Mouse (Mus musculus) ES-E14 (cell line): ENCODE data around the gene Mef2c. TPM values are rescaled to one million over a fixed set of nuclear protein-coding genes. Genes with fewer than 3 reads are reported as not detected.

ENCODE experiments used
- DNase-seq: peaks from one replicate; pipeline ENCODE4 v3.0.0-alpha.2; 2013; ENCODE audit warnings: low read depth, low spot score
- H3K27ac ChIP-seq: 2 replicates; pipeline ENCODE4 v1.5.1; 2012; ENCODE audit warnings: low read depth, mild to moderate bottlenecking, low read length, moderate library complexity, mixed read lengths; ENCODE audit not compliant: poor library complexity, insufficient read depth, severe bottlenecking
- H3K36me3 ChIP-seq: 2 replicates; pipeline ENCODE4 v1.6.1; 2012; ENCODE audit warnings: mild to moderate bottlenecking, low read length, moderate library complexity, mixed read lengths; ENCODE audit not compliant: control insufficient read depth, poor library complexity, insufficient read depth, severe bottlenecking
- H3K4me1 ChIP-seq, 2 experiments: fragments of 150-350 bp in 1 of 2; sonication (generic) in 1 of 2; 2 replicates each; pipeline ENCODE4 v1.6.1; 2012; ENCODE audit warnings: low read length in 2 of 2, mild to moderate bottlenecking in 1 of 2, mixed read lengths in 1 of 2; ENCODE audit not compliant: control insufficient read depth in 2 of 2, insufficient read depth in 2 of 2, poor library complexity in 1 of 2
- H3K4me3 ChIP-seq, 2 experiments: fragments of 150-350 bp in 1 of 2; sonication (generic) in 1 of 2; 2 replicates each; pipeline ENCODE4 v1.5.1; 2012; ENCODE audit warnings: low read length in 2 of 2, low read depth in 1 of 2, mild to moderate bottlenecking in 1 of 2, mixed read lengths in 1 of 2; ENCODE audit not compliant: insufficient read depth in 1 of 2, poor library complexity in 1 of 2, severe bottlenecking in 1 of 2
- H3K9ac ChIP-seq: 2 replicates; pipeline ENCODE4 v1.6.1; 2012; ENCODE audit warnings: low read depth, mild to moderate bottlenecking, low read length, mixed read lengths; ENCODE audit not compliant: poor library complexity, insufficient read depth, severe bottlenecking
- H3K9me3 ChIP-seq: fragments of 150-350 bp; sonication (generic); 2 replicates; pipeline ENCODE4 v1.6.1; 2012; ENCODE audit warnings: low read depth, mild to moderate bottlenecking, low read length; ENCODE audit not compliant: control insufficient read depth, insufficient read depth
- CHD2 ChIP-seq: IDR thresholded peaks from 2 replicates; pipeline ENCODE4 v1.6.1; 2014; ENCODE audit warnings: mild to moderate bottlenecking, low read depth, low read length, inconsistent platforms
- HCFC1 ChIP-seq: IDR thresholded peaks from 2 replicates; pipeline ENCODE4 v1.6.1; 2012; ENCODE audit warnings: low read length, inconsistent platforms, borderline replicate concordance; ENCODE audit not compliant: insufficient read depth
- MAFK ChIP-seq: IDR thresholded peaks from 2 replicates; pipeline ENCODE4 v1.6.1; 2014; ENCODE audit warnings: mild to moderate bottlenecking, low read depth, low read length, inconsistent platforms; ENCODE audit not compliant: insufficient read depth
- ZC3H11A ChIP-seq: IDR thresholded peaks from 2 replicates; pipeline ENCODE4 v1.6.1; 2012; ENCODE audit warnings: low read depth, mild to moderate bottlenecking, inconsistent platforms, low read length, borderline replicate concordance
- ZNF384 ChIP-seq: IDR thresholded peaks from 2 replicates; pipeline ENCODE4 v1.6.1; 2012; ENCODE audit warnings: low read depth, low read length, inconsistent platforms
- in situ Hi-C, 2 experiments: fragments of 600-800 bp; cut with MboI; formaldehyde crosslinking; loops; one replicate each; pipeline ENCODE4 v1.15.1; 2025; ENCODE audit warnings: low sequenced_read_pairs in 2 of 2, inconsistent platforms in 1 of 2; ENCODE audit not compliant: unreplicated experiment in 2 of 2
- total RNA-seq: library from RNA; depleted of rRNA; stranded (reverse); fragments of 300-350 nt; gene quantifications from 2 replicates; pipeline ENCODE4 v1.2.3, GENCODE M21; 2012

Mef2c gene
- total RNA-seq, 1 experiment: 0.76 TPM

DNA sequence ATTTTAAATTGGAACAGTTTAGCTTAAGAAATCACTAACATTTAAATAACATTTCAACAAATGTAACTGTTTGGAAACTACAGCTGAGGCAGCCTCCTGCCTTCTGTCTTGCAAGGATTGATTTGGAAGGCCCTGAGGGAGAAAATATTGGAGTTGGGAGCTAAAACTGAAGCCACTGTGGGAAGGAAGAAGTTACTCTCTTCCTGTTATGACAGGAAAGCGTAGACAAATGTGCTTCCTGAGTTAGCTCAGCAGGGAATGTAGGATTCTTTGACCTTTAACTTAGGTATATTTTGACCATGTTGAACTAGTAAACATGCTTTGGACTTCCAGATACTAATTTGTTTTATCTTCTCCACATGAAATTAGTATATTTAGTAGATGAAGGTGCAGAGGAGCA lies 78.7 kb downstream of the Mef2c start:
- DNase-seq: no peak
- H3K4me1 ChIP-seq: no peaks in the 10 kb centered on the region
- H3K9ac ChIP-seq: no peak overlapping the region

GRCm38 (mm10) chr13:83583881-83584280 lies 80.0 kb downstream of the Mef2c start:
- no peaks in the 10 kb centered on the region for H3K9me3 ChIP-seq
- no peaks in the 10 kb centered on the region for H3K4me1 ChIP-seq
- in situ Hi-C loops: no loop called here
- no peak for DNase-seq
- TF ChIP-seq MAFK (no peak), ZNF384 (no peak), CHD2 (no peak), ZC3H11A (no peak), HCFC1 (no peak)
- H3K4me3 ChIP-seq: no peak overlapping the region
- no peaks in the 10 kb centered on the region for H3K36me3 ChIP-seq
- H3K27ac ChIP-seq: no peak overlapping the region
- no peak overlapping the region for H3K9ac ChIP-seq

More for the DNA sequence above, 78.7 kb downstream of the Mef2c start:
- TF ChIP-seq HCFC1: no peak
- TF ChIP-seq ZNF384: no peak
- no peak for TF ChIP-seq MAFK
- TF ChIP-seq ZC3H11A: no peak
- TF ChIP-seq CHD2: no peak
- Histone ChIP-seq H3K36me3 (no peaks in the 10 kb centered on the region), H3K4me3 (no peak overlapping the region), H3K27ac (no peak overlapping the region), H3K9me3 (no peaks in the 10 kb centered on the region)
- in situ Hi-C loops: no loop called here

DNA sequence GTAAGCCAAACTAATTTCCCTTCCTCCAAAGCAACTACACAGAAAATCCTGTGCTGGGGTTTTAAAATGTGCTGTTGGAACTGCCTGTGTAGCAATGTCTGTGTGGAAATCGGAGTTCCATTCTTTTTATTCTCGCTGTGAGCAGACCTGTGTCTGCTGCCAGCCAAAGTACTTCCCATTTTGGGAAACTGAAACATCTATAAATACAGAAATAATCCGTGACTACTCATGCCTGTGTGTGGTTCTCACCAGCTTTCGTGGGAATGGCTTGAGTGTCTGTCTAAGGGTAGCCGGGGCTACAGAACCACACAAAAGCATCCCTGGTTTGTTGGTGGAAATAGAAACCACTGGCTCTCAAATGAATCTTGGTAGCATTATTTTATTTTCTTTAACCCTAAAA lies 81.5 kb downstream of the Mef2c start:
- no peak overlapping the region for H3K4me3 ChIP-seq
- no peak for DNase-seq
- TF ChIP-seq HCFC1: no peak
- TF ChIP-seq ZNF384: no peak
- TF ChIP-seq CHD2: no peak
- TF ChIP-seq ZC3H11A: no peak
- TF ChIP-seq MAFK: no peak
- no peak overlapping the region for H3K27ac ChIP-seq
- no peaks in the 10 kb centered on the region for H3K4me1 ChIP-seq
- H3K36me3 ChIP-seq: no peaks in the 10 kb centered on the region
- no peak overlapping the region for H3K9ac ChIP-seq
- in situ Hi-C loops: no loop called here
- no peaks in the 10 kb centered on the region for H3K9me3 ChIP-seq

DNA sequence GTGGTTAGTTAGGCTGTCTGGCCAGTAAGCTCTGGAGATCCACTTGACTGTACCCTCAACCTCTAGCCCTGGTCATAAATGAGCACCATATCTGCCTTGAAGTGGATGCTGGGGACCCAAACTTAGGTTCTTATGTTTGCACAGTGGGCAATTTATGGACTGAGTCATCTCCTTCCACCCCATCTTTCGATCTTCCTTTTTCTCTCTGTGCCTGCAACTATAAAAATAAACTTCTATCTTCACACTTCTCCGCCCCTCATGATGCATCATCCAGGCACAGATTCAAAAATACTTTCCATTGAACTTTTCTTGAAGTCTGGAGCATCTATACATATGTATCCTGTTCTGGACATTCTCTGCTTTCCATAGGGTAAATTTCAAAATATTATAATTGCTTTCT lies 84.4 kb downstream of the Mef2c start:
- Histone ChIP-seq H3K4me1 (no peaks in the 10 kb centered on the region), H3K36me3 (no peaks in the 10 kb centered on the region), H3K27ac (no peak overlapping the region), H3K4me3 (no peak overlapping the region), H3K9me3 (no peaks in the 10 kb centered on the region), H3K9ac (no peak overlapping the region)
- TF ChIP-seq ZNF384 (no peak), CHD2 (no peak), MAFK (no peak), HCFC1 (no peak), ZC3H11A (no peak)
- in situ Hi-C loops: no loop called here
- DNase-seq: no peak

GRCm38 (mm10) chr13:83590886-83591285 lies 87.1 kb downstream of the Mef2c start:
- no peaks in the 10 kb centered on the region for H3K4me1 ChIP-seq
- H3K4me3 ChIP-seq: no peak overlapping the region
- in situ Hi-C loops: no loop called here
- TF ChIP-seq MAFK: no peak
- no peak for TF ChIP-seq HCFC1
- TF ChIP-seq CHD2: no peak
- TF ChIP-seq ZNF384: no peak
- no peak for TF ChIP-seq ZC3H11A
- no peak overlapping the region for H3K27ac ChIP-seq
- no peaks in the 10 kb centered on the region for H3K36me3 ChIP-seq
- no peaks in the 10 kb centered on the region for H3K9me3 ChIP-seq
- no peak for DNase-seq
- no peak overlapping the region for H3K9ac ChIP-seq
